Mouse (Mus musculus) cerebellum, adult 2 months (tissue): ENCODE measurements around the gene Zfp941.

Experiments used
- CTCF ChIP-seq: fragments of 200-500 bp; IDR thresholded peaks from 2 replicates; pipeline ENCODE4 v1.5.1; 2011; ENCODE audit warnings: low read depth, mild to moderate bottlenecking, control low read depth, low read length, moderate library complexity, borderline replicate concordance; ENCODE audit not compliant: insufficient read depth
- POLR2A ChIP-seq: fragments of 200-500 bp; IDR thresholded peaks from 2 replicates; pipeline ENCODE4 v1.6.1; 2011; ENCODE audit warnings: low read length, control low read depth, borderline replicate concordance; ENCODE audit not compliant: insufficient read depth

DNA sequence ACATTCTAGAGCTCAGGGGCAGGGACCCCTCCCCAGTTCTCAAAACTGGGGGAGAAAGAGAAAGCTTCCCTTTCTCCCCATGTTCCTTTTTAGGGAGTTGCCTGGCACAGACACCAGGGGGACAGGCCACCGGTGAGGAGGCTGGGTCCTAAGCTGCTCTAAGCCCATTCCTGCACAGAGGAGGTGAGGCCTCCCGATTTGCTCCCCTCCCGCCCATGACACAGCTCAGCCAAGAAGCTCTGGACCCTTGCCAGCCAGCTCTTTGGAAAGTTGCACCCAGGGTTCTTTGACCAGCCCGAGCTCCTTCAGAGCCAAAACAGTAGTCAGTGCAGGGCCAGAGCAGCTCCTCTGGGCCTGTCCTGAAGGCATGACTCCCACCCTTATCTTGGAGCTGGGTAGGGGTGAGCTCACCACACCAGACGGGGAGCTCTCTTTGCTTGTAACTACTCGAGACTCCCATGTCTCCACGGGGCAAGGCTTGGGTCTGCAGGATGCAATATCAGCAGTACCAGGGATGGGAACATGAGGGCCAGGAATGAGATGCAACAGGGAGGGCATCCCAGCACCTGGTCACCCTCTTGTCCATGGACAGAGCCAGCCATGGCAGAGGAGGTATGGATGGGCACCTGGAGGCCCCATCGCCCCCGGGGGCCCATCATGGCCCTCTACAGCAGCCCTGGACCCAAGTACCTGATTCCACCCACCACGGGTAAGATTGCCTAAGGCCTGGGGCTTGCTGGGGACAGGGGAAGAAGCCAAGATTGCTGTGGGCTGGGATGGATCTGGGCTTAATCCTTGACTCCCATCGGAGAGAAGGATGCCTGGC, 26.0 kb upstream of the Zfp941 start, which contains the start of gene Odf3:
- TF ChIP-seq POLR2A: no peak
- TF ChIP-seq CTCF: no peak
